Mouse (Mus musculus) adrenal gland, postnatal 14 days (tissue): ENCODE measurements around the gene Myh9. TPM values are rescaled to one million over a fixed set of nuclear protein-coding genes. Genes with fewer than 3 reads are reported as not detected.

ENCODE experiments used
- DNase-seq: peaks from one replicate; pipeline ENCODE4 v3.0.0; 2021; ENCODE audit warnings: mixed read lengths
- long read RNA-seq, 2 experiments: library from polyadenylated mRNA; stranded (forward); transcript quantifications; one replicate each; pipeline ENCODE4 v2.0.0; 2021
- total RNA-seq: library from RNA; stranded (reverse); gene quantifications from 2 replicates; pipeline ENCODE4 v1.2.3, GENCODE M21; 2021

The Myh9 gene
- 280 and 301 TPM in 2 replicates for total RNA-seq
- long read RNA-seq, experiment 1, full-length matches to known transcripts: 16 of 42 reads
- long read RNA-seq, experiment 1, partial matches to known transcripts: 21 of 42 reads
- long read RNA-seq, experiment 1, other reads (novel, unspliced or antisense): 5 of 42 reads
- long read RNA-seq, experiment 2, full-length matches to known transcripts: 25 of 64 reads
- long read RNA-seq, experiment 2, partial matches to known transcripts: 26 of 64 reads
- long read RNA-seq, experiment 2, other reads (novel, unspliced or antisense): 13 of 64 reads

GRCm38 (mm10) chr15:77842047-77842843, at the start of gene Myh9:
Gene Myh9, minus strand, starts transcription at chr15:77842175.
- DNase-seq: peak; percentile 99

GRCm38 (mm10) chr15:77891766-77892165, 49.8 kb upstream of the Myh9 start:
- DNase-seq: peak; percentile 11

GRCm38 (mm10) chr15:77889761-77890422, 47.9 kb upstream of the Myh9 start:
- peak; percentile 3 for DNase-seq

- peak; percentile 70 for DNase-seq
Measured at GRCm38 (mm10) chr15:77888286-77888685, 46.3 kb upstream of the Myh9 start.

- no peak for DNase-seq
Measured at GRCm38 (mm10) chr15:77887093-77887488, 45.1 kb upstream of the Myh9 start.

- DNase-seq: peak; percentile 3
Measured at GRCm38 (mm10) chr15:77886369-77887092, 44.6 kb upstream of the Myh9 start.

GRCm38 (mm10) chr15:77885945-77886344, 44.0 kb upstream of the Myh9 start:
- DNase-seq: no peak

GRCm38 (mm10) chr15:77885159-77885558, 43.2 kb upstream of the Myh9 start:
- no peak for DNase-seq

- DNase-seq: peak; percentile 20
Measured at GRCm38 (mm10) chr15:77883697-77884010, 41.7 kb upstream of the Myh9 start.

- DNase-seq: peak; percentile 48
Measured at GRCm38 (mm10) chr15:77882797-77883696, 41.1 kb upstream of the Myh9 start.

GRCm38 (mm10) chr15:77882297-77882696, 40.3 kb upstream of the Myh9 start:
- peak; percentile 6 for DNase-seq

GRCm38 (mm10) chr15:77881698-77882097, 39.7 kb upstream of the Myh9 start:
- peak; percentile 43 for DNase-seq

- no peak for DNase-seq
Measured at GRCm38 (mm10) chr15:77880738-77881137, 38.8 kb upstream of the Myh9 start.

GRCm38 (mm10) chr15:77879756-77880155, 37.8 kb upstream of the Myh9 start:
- DNase-seq: no peak

GRCm38 (mm10) chr15:77877209-77877608, 35.2 kb upstream of the Myh9 start:
- no peak for DNase-seq

GRCm38 (mm10) chr15:77876716-77877115, 34.7 kb upstream of the Myh9 start:
- no peak for DNase-seq

- DNase-seq: no peak
Measured at GRCm38 (mm10) chr15:77875953-77876352, 34.0 kb upstream of the Myh9 start.

GRCm38 (mm10) chr15:77874807-77875206, 32.8 kb upstream of the Myh9 start:
- DNase-seq: no peak

GRCm38 (mm10) chr15:77874310-77874709, 32.3 kb upstream of the Myh9 start:
- no peak for DNase-seq

- no peak for DNase-seq
Measured at GRCm38 (mm10) chr15:77873564-77873963, 31.6 kb upstream of the Myh9 start.

- DNase-seq: no peak
Measured at GRCm38 (mm10) chr15:77872996-77873395, 31.0 kb upstream of the Myh9 start.
